Mouse (Mus musculus) spleen, adult 2 months (tissue): Measurements from ENCODE around the gene Dpep1. TPM values are rescaled to one million over a fixed set of nuclear protein-coding genes. Genes with fewer than 3 reads are reported as not detected.
"Not testable (repeated sequence)": the region's sequence is repeated elsewhere in the genome, so short reads cannot be mapped to it uniquely, and the experiment has no call there.

ENCODE experiments used
- DNase-seq, 2 experiments: peaks; one replicate each; pipeline versions ENCODE4 v3.0.0 to v3.0.0-alpha.2; 2012 to 2021; ENCODE audit warnings: low spot score in 2 of 2, low read depth in 1 of 2
- H3K27ac ChIP-seq: fragments of 200-500 bp; 2 replicates; pipeline ENCODE4 v1.5.1; 2012; ENCODE audit warnings: low read length, inconsistent platforms; ENCODE audit not compliant: insufficient read depth
- H3K27me3 ChIP-seq: fragments of 200-500 bp; 2 replicates; pipeline ENCODE4 v1.6.1; 2012; ENCODE audit warnings: mild to moderate bottlenecking, moderate library complexity, low read length, inconsistent platforms; ENCODE audit not compliant: control insufficient read depth, insufficient read depth
- H3K36me3 ChIP-seq: fragments of 200-500 bp; 2 replicates; pipeline ENCODE4 v1.6.1; 2012; ENCODE audit warnings: mild to moderate bottlenecking, low read length, inconsistent platforms; ENCODE audit not compliant: control insufficient read depth, insufficient read depth
- H3K4me1 ChIP-seq: fragments of 200-500 bp; 2 replicates; pipeline ENCODE4 v1.6.1; 2011; ENCODE audit warnings: inconsistent platforms; ENCODE audit not compliant: control insufficient read depth, insufficient read depth, insufficient read length
- H3K4me3 ChIP-seq: fragments of 200-500 bp; 2 replicates; pipeline ENCODE4 v1.5.1; 2011; ENCODE audit warnings: mild to moderate bottlenecking, inconsistent platforms; ENCODE audit not compliant: insufficient read depth, insufficient read length; ENCODE audit errors: extremely low read depth
- CTCF ChIP-seq: fragments of 200-500 bp; IDR thresholded peaks from 2 replicates; pipeline ENCODE4 v1.5.1; 2011; ENCODE audit warnings: mild to moderate bottlenecking, inconsistent platforms; ENCODE audit not compliant: insufficient read depth, insufficient read length, insufficient replicate concordance; ENCODE audit errors: extremely low read depth
- POLR2A ChIP-seq: fragments of 200-500 bp; IDR thresholded peaks from 2 replicates; pipeline ENCODE4 v1.6.1; 2011; ENCODE audit warnings: low read depth, low read length, inconsistent platforms
- WGBS: fragments of 180-500 bp; shearing (Covaris S2); methylation state at CpG from one replicate; pipeline ENCODE4 v1.1.7; 2018; 5-methylcytosine and 5-hydroxymethylcytosine counted together
- polyA plus RNA-seq: library from polyadenylated mRNA; depleted of rRNA; stranded (reverse); fragments of >200 nt; gene quantifications from 2 replicates; pipeline ENCODE4 v1.2.3, GENCODE M21; 2012

Dpep1 gene
- polyA plus RNA-seq, 1 experiment = 1.6 TPM

DNA sequence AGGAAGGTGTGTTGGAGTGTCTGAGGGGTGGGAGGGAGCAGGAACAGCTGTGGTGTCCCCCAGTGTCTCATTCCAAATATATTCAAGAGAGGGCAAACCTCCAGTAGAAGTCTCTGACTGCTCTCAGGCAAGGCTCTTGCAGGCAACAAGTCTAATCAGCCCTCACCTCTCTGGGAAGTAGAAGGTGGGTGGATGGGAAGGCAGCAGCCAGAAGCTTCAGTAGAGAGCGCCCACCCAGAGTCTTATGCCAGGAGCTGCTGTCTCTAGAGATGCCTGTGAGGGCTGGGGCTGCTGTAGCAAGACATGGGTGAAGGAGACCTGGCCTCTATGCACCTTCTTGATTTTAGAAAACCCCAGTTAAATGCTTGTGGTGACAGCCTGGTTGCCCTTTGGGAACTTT is 42.4 kb downstream of the Dpep1 start:
- TF ChIP-seq POLR2A (no peak), CTCF (no peak)
- no peak overlapping the region for H3K27ac ChIP-seq
- WGBS = 95% methylated on average over 1 of the region's 1 CpGs
- peaks cover 4% of the 10 kb centered on the region; the same call in 1 of the 2 replicates for H3K4me1 ChIP-seq
- H3K4me3 ChIP-seq = no peak overlapping the region
- no peaks in the 10 kb centered on the region for H3K27me3 ChIP-seq
- 0 out of 2 replicates have a peak, but pooled peaks cover 2% of the 10 kb centered on the region for H3K36me3 ChIP-seq
- DNase-seq = no peak

- DNase-seq, H3K4me1 ChIP-seq, H3K27me3 ChIP-seq, H3K27ac ChIP-seq, H3K4me3 ChIP-seq, H3K36me3 ChIP-seq: not testable (repeated sequence)
- WGBS = 85% methylated on average over 11 of the region's 11 CpGs
Observed at GRCm38 (mm10) chr8:123230326-123230725, 44.3 kb downstream of the Dpep1 start.

DNA sequence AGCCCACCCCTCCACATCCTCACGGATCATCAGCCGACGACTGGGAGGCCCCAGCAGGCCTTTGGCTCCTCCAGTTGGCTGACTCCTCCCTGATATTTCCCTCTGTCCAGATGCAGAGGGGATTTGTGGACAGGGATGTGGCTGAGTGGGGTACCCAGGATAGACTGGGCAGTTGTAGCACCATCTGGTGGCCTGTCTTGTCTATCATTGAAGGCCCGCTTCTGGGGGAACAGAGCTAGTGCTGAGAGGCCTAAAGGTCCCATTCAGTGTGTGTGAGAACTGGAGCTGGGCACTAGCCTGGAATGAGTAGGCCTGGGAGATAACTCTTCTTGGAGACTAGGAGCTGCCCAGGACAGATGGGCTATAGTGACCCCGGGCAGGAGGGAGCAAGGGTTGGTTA is 45.7 kb downstream of the Dpep1 start:
- H3K27me3 ChIP-seq = no peaks in the 10 kb centered on the region
- H3K36me3 ChIP-seq = 0 out of 2 replicates have a peak, but pooled peaks cover 2% of the 10 kb centered on the region
- H3K27ac ChIP-seq = no peak overlapping the region
- no peak overlapping the region for H3K4me3 ChIP-seq
- no peak for TF ChIP-seq POLR2A
- no peak for TF ChIP-seq CTCF
- WGBS = 88% methylated on average over 5 of the region's 5 CpGs
- peaks cover 7% of the 10 kb centered on the region for H3K4me1 ChIP-seq
- no peak for DNase-seq

DNA sequence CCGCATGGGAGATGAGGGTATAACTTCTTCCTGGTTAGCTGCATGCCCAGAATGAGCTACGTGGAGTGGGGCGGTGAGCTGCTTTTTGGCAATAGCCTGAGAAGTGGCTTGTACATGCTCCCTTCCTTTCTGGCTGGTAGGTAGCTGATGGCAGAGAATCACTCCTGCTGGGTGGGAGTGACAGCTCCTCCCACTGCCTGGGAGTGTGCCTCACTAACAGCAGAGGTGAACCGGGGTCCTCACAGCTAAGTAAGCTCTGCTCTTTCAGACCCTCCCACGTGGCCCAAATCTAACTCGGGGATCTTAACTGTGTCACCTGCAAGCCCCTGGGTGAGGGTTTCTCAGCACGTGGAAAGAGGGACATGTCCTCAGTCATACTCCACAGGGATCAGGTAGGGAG is 46.5 kb downstream of the Dpep1 start:
- 71% methylated on average over 7 of the region's 7 CpGs for WGBS
- Histone ChIP-seq H3K4me3 (no peak overlapping the region), H3K4me1 (peaks cover 7% of the 10 kb centered on the region), H3K36me3 (no peaks in the 10 kb centered on the region), H3K27ac (no peak overlapping the region), H3K27me3 (no peaks in the 10 kb centered on the region)
- no peak for DNase-seq
- no peak for TF ChIP-seq POLR2A
- TF ChIP-seq CTCF = no peak

DNA sequence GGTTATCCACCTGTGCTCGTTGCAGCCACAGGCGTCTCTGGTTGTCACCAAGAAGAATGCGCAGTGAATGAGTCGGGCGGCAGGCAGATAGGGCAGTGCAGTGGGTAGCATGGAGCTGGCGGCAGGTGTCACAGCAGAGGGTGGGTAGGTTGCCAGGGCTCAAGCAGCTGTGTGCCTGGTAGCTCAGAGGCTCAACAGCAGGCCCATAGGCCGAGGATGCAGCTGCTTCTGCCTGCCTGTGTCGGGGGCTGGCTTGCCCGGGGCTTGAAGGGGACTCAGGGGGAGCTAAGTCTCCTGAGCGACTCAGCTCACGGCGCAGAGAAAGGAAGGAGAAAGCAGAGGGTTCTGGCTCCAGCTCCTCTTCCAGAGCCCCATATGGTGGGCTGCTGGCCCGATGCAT is 47.3 kb downstream of the Dpep1 start:
- no peaks in the 10 kb centered on the region for H3K36me3 ChIP-seq
- H3K4me1 ChIP-seq = peaks cover 7% of the 10 kb centered on the region
- H3K4me3 ChIP-seq = no peak overlapping the region
- WGBS = 80% methylated on average over 12 of the region's 13 CpGs
- H3K27ac ChIP-seq = no peak overlapping the region
- DNase-seq = no peak
- no peaks in the 10 kb centered on the region for H3K27me3 ChIP-seq
- TF ChIP-seq POLR2A (no peak), CTCF (no peak)

- WGBS = 87% methylated on average over 11 of the region's 11 CpGs
- H3K27me3 ChIP-seq = no peaks in the 10 kb centered on the region
- no peaks in the 10 kb centered on the region for H3K36me3 ChIP-seq
- H3K4me1 ChIP-seq = peaks cover 7% of the 10 kb centered on the region
- no peak for DNase-seq
- H3K27ac ChIP-seq = no peak overlapping the region
- no peak overlapping the region for H3K4me3 ChIP-seq
- TF ChIP-seq CTCF = no peak
- TF ChIP-seq POLR2A = no peak
Observed at GRCm38 (mm10) chr8:123233760-123234159, 47.7 kb downstream of the Dpep1 start.

- 39% methylated on average over 13 of the region's 13 CpGs for WGBS
- Histone ChIP-seq H3K27me3 (no peaks in the 10 kb centered on the region), H3K27ac (no peak overlapping the region), H3K36me3 (no peaks in the 10 kb centered on the region), H3K4me1 (peaks cover 7% of the 10 kb centered on the region), H3K4me3 (peak overlapping the region; percentile 98; the same call in 1 of the 2 replicates)
- TF ChIP-seq POLR2A = no peak
- TF ChIP-seq CTCF = no peak
- no peak for DNase-seq
Observed at GRCm38 (mm10) chr8:123234918-123235519, 49.0 kb downstream of the Dpep1 start.
